Mouse (Mus musculus) neural tube, embryonic 10.5 days (tissue): Measurements from ENCODE around the gene Hebp1.
A peak's percentile ranks its signal among the peaks of the same experiment; 100 is the strongest.

Experiments
- DNase-seq: peaks from one replicate; pipeline ENCODE4 v3.0.0-alpha.2; 2017; ENCODE audit warnings: low spot score; ENCODE audit errors: extremely low spot score

The Hebp1 gene

DNA sequence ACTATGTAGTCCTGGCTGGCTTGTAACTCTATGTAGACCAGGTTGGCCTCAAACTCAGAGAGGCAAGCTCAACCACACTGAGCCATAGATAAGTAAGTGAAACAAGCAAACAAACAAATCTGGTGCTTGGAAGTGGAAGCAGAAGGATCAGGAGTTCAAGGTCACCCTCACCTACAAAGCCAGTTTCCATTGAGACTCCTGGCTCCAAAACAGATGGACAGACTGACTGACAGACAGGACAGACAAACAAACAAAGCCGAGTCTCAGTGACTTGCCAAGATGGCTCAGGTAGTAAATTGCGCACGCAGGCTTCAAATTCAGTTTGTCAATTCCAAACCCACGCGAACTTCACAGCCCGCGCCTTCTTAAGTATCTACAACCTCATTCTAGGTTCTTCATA lies 376 bp downstream of the Hebp1 start:
- no peak for DNase-seq

DNA sequence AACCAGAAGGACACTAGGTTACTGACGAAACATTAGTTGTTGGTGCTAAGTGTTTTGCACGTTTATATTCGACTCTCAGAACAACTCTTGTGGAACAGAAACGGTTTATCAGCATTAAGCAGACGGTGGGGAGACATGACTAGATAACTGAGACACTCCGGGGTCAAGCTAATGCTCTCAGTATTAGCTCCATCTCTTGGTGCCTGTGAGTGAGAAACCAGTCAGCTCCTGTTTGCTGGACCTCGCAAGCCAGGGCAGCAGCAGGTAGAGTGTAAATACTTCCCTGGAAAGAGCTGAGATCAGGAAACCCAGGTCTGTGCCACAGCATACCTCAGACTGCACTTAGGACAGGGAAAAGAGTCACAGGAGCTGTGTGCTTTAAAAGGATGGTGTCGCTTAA lies 1.1 kb downstream of the Hebp1 start:
- no peak for DNase-seq

DNA sequence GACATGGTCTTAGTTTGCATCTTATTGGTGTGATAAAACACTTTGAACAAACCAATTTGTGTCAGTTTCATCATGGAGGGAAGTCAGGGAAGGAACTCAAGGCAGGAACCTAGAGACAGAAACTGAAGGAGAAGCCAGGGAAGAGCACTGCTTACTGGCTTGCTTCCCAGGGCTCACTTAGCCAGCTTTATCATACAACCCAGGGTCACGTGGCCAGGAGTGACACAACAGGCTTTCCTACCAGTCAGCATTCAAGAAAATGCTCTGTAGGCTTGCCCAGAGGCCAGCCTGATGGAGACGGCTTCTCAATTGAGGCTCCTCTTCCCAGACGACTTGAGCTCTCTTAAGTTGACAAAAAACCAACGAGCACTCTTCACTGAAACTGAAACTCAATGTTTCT lies 2.9 kb downstream of the Hebp1 start:
- no peak for DNase-seq

DNA sequence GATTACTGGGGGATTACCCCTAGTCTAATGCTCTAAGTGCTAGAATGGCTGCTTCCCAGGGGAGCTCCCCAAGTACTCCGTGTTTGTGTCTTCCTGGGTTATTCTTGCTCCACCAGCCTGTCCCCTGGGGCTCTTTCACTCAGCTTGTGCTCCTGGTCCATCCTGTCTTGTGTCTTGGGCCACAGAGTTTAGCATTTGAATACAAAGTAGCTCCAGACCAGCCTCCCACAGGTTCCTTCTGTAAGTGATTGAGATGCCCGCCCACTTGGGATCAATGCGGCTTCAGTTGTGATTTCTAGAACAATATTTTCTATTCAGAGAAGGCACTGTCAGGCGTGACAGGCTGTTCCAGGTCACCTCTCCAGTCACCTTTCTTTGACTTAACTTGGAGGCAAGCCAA lies 4.1 kb downstream of the Hebp1 start:
- DNase-seq, result no peak

DNA sequence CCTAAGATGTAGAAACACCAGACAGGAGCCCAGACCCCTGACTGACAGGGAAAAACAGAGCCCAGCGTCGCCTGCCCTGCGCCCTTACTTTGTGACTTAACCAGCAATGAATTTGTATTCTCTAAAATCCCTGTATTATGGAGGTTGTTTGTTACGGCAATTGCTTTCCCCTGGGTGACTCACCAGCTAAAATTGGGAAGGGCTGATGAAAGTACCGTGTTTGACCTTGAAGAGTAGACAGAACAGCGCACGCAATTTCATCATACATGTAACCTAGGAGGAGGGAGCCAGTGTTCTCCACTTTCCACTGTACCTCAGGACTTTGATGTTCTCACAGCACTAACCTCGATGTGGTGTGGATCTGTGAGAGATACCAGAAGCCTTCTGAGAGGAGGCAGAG lies 4.8 kb downstream of the Hebp1 start:
- DNase-seq, result no peak

DNA sequence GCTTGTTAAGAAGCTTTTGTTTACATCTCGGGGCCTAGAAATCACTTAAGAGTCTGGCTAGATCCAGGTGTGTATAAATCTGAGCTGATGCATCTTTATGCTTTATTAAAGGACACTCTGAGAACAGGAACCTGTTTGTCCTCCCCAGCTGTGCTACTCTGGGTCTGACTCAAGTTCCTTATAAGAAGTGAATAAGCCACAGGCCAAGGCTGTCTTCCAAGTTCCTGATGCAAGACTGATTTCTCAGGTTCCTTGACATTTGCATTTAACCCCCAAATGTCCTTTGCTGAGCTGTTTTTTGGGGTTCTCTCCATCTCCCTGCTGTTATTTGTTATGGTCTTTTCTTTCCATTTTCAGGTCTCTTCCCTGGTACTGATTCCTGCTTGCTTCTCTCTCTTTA lies 5.9 kb downstream of the Hebp1 start:
- no peak for DNase-seq

DNA sequence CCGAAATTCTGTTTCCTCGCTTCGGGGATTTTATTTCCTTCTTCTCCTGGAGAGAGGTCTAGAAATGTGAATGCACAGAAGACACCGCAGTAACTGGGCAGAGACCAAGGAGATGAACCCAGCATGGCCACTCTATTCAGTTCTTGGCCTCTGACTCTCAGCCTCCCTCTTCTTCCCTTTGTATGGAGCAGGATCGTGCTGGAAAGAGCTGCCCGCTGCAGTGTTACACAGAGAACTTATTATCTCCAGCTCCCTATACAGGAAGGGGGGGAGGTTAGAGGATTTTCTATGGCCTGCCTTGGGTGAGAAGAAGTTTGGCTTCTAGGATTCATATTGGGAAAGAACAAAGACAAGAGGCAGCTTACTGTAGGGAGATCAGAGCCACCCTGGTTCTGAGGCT lies 7.7 kb downstream of the Hebp1 start:
- DNase-seq, result no peak

DNA sequence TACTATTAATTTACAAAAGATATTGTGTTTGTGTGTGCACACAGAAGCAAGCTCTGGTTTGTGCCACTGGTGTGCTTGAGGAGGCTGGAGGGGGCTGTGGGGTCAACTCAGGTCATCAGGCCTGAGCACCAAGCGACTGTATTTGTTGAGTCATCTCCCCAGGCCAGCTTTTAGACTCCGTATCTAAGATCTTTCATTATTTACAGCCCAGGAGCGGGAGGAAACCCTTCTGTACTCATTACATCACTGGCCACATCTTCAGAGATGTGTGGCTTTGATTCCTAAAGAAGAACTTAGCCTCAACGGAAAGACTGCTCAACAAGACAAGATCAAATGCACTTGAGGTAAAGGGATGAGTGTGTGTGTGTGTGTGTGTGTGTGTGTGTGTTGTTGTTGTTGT lies 9.2 kb downstream of the Hebp1 start:
- no peak for DNase-seq

DNA sequence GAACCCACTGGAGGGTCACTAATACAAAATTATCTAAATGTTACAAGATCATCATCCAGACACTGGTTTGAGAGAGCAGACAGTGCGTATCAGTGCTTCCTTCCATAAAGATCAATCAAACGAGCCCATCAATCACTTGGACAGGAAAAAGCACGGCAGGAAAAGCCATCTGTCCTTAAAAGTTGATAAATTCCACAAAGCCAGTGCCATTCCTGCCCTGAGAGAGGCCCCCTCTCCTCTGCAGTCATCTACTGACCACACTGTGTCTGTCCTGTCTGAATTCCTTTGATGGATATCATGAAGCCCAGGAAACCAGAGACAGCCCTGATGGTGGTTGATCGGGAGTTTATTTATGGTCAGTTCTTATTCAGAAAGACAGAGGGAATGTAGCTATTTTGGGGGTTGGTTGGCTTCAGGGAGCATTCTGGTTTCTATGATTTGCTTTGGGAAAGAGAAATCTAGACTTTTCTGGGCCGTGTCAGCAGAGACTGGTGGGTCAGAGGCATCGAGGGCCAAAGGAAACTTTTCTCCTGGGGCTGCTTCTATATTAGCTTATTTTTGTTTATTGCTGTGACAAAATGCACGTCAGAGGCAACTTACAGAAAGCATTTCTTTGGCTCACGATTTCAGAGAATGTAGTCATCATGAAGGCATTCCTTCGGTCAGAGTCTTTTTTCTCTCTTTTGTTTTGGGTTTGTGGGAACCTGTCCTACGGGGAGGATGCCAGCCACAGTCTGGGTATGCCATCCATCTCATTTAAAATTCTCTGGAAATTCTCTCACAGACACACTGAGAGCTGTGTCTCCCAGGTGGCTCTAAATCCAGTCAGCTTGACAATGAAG lies 10.5 kb downstream of the Hebp1 start:
- DNase-seq, result peak; percentile 39

DNA sequence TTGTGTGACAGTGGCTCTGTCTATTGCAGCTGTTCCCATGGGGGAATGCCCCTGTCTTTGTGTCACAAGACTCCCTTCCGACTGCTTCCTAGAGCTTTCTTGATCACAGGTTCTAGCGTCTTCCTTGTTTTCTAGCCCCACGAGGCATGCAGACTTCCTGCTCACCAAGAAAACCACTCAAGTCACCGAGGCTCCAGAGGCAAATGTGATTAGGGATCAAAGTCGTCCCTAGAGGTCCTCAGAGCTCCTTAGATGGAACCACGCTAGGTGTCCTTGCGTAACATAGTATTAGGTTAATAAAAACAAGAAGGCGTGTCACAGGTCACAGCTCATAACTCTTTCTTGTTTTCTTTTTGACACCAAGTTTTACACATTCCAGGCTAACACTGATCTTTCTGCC lies 13.9 kb downstream of the Hebp1 start:
- DNase-seq, result no peak

DNA sequence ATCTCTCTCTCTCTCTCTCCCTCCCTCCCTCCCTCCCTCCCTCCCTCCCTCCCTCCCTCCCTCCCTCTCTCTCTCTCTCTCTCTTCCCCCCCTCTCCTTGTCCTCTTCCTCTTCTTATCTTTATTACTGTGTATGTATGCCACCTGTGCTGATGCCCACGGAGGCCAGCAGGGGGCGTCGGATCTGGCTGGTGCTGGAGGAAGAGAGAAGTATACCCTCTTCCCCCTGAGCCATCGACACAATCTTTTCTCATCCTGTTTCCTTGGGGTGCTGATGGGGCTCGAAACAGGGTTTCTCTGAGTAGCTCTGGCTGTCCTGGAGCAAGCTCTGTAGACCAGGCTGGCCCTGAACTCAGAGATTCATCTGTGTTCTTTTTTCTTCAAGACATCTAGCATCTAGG lies 14.9 kb downstream of the Hebp1 start:
- no peak for DNase-seq

DNA sequence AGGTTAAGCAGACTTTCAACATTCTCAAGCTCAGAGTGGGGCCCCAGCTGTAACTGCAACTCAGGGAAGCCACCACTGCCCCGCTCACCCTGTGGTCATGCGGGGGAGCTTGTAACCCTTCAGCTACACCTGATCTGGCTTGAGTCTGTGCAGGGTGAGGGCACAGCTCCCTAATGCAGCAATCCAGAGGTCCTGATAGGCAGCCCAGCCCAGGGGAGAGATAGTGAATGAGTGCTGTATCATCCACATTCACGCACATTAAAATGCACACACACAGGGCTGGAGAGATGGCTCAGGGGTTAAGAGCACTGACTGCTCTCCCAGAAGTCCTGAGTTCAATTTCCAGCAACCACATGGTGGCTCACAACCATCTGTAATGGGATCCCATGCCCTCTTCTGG lies 19.2 kb downstream of the Hebp1 start:
- no peak for DNase-seq

DNA sequence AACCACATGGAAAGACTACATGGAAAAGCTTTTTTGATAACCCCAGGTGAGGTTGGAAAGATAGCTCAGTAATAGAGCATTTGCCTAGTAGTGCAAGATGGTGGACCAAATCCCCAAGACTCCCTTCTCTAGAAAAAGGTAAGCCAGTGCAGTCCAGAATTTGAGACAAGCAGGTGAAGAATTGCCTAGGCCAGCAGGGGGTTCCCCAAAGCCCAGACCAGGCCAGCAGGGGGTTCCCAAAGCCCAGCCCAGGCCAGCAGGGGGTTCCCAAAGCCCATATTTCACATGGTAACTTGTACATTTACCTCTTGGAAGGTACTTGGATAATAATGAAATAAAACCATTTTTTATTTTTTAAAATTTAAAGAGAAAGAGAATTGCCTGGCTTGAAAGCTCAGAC lies 20.6 kb downstream of the Hebp1 start:
- no peak for DNase-seq

DNA sequence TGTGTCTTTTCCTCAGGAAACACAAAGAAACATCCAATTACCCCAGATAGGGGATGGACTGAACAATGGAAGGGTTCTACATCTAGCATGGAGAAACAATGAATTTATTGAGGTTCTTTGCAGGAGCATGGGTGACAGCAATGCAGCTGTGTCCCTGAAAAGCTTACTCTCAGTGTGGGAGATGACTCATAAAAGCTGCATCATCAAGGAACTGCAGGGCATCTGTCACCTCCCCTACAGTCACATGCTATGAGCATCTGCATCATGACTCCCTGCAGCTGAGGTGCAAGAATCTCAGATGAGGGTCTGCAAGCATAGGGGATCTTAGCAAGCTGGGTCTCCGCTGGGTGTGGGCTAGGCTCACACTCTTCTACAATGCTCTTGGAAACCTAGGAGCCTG lies 22.8 kb downstream of the Hebp1 start:
- no peak for DNase-seq

DNA sequence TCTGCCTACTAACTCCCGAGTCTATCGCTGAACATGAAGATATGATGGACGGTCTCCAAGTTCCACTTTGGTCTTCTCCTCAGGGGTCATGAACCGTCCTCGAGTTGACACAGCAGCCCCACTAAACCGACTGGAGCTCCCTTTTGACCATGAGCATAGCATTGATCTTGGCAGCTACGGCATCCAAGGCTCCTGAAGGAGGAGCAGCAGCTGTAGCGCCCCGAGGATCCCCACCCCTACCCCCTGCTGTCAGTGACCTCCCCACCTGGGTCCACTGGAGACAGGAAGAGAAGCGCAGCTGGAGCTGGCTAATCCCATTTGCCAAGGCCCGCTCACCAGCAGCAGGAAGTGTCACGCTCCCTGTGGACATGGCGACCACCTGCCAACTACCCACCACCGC lies 26.1 kb downstream of the Hebp1 start:
- DNase-seq, result no peak

DNA sequence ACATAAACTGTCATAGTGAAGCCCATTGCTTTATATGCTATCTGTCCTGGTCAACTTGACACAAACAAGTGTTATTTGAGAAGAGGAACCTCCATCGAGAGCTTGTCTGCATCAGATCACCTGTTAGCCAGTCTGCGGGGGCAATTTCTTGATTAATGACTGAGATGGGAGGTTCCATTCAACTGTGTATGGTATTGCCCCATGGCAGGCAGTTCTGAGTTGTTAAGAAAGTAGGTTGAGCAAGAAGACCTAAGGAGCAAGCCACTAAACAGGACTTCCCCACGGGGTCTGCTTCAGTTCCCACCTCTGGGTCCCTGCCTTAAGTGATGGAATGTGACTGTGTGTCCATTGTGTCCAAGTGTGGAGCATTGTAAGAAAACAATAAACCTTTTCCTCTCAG lies 28.6 kb downstream of the Hebp1 start:
- no peak for DNase-seq

DNA sequence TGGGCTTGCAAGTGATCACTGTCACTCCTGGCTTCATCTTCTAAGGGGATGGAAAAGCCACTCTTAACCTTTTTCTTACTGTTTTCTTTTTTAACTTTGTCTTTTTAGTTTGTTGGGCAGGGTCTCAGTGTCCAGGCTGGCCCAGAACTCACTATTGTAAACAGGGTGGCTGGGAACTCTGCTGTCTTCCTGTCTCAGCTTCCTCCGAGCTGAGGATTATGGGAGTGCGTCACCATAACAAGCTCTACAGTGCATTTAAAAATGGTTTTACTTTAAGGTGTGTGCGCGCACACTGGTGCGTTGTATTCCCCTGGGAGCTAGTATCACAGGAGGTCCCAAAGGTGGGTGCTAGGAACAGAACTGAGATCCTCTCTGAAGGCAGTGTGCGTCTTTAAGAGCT lies 29.4 kb downstream of the Hebp1 start:
- DNase-seq, result no peak

DNA sequence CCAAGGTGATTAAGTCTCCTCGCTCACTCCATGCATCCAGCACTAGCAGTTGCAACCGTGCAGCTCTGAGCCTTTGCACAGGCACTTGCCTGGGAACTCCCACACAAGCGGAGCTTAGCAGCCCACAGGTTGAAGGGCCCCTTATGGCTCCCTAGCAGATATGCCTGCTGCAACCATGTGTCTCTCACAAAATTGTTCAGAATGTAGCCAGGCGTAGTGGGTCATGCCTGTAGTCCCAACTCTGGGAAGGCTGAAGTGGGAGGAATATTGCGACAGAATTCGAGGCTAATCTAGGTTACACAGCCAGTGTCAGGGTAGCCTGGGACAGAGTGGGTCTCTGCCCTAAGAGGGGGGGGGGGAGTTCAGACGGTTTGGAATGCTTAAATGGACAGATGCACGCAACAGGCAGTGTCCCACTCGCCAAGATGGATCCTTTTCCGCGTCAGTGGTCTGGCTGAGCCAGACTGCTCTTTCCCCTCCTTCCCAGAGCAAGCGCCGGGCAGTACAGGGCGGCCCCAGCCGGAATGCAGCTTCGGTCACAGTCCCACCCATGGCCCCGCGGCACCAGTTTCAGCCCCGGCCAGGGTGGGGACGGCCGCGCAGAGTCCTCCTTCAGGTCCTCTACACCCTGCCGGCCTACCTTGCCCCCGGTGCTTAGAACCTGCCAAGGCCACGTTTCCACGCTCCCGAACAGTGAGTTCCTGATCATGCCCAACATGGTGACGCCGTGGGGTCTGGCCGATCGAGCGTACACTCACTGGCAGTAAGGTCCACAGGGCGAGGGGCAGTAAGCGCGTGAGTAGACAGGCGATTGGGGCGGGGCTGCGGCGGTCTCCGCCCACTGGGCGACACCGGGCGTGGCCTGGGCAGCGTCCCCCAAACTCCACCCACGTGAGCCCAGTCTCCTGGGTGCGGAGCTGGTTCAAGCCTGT lies 30.2 kb downstream of the Hebp1 start:
- peak; percentile 84 for DNase-seq

DNA sequence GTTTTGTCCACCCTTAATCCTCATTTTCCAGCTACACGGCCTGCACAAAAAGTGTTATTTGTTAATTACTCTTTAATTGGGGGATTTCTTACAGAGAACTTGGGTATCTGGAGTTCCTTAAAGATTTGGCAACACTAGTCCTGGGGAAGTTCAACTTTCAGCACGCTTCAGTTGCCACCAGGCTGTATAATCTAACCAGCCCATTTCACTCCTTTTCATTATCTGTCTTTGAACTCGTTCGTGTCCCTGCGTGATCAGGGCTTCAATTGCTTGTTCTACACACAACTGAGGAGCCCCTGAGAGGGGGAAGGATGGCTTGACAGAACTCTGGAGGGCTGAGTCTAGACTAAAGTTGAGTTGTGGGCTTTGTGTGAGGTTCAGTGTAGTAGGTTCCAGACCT lies 31.1 kb downstream of the Hebp1 start:
- no peak for DNase-seq

DNA sequence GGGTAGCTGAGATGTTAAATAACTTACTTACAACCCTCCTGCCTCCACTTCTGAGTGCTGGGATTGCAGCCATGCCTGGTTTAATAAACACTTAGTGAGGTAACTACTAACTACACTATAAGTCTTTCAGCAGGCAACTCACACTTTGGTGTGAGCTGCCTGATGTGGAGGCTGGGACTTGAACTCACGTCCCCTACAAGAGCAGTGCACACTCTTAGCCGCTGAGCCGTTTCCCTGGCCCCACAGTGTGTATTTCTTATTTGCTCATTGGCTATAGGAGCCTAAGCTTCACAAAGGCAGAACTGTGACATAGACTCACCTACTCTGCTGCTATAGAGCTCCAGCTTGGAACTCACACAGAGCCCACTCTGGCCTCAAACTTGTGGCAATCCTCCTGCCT lies 31.6 kb downstream of the Hebp1 start:
- DNase-seq, result no peak

DNA sequence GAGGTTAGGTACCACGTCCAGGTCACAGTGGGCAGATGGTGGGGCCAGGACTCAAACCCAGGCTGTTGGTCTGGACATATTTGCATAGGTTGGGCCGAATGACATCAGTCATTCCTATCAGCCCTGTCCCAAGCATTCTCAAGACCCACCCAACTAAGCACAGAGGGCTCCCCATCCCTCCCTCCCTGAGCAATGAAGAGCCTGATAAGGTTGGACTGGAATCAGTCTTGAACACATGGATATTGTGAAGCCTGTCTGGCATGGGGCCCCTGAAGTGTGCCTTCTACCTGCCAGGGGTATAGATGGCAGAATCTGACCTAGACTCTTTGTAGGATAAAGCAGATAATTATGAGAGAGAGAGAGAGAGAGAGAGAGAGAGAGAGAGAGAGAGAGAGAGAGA lies 32.1 kb downstream of the Hebp1 start:
- DNase-seq, result no peak

DNA sequence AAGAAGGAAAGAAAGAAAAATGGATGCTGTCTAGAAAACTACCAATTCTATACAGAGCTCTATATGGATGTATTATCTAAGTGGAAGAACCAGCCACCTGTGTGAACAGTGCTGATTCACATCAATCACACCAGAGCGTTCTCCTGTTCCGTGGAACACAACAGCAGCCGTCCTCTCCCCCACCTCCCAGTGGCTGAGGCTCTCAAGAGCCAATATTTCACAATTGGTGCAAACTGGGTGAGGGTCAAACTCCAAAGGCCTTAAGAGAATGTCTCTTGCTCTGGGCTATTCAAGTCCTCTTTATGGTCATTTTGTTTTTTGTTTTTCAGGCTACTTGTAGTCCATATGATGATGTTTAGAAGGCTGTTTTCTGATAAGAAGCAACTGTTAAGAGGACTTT lies 32.6 kb downstream of the Hebp1 start:
- no peak for DNase-seq

DNA sequence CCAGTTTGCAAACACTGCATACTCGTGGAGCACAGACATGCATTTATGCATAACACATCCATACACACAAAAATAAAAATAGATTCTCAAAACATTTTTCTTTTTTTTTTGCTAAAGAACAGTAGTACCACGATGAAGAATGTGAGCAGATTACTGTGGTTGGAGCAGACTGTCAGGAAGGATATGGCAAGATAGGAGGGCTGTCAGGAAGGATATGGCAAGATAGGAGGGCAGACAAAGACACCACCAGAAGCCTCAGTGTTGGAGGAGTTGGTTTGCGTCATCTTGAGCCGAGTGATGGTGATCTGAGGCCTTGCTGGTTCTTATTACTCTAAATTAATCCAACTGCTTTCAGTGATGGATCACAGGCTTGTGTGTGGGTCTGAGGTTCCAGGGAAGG lies 35.0 kb downstream of the Hebp1 start:
- DNase-seq, result no peak
